Mouse (Mus musculus) layer of hippocampus, adult 8-10 months (tissue): Measurements from ENCODE around the gene Fbrsl1. TPM values are rescaled to one million over a fixed set of nuclear protein-coding genes. Genes with fewer than 3 reads are reported as not detected.

Experiments used
- DNase-seq, 2 experiments: peaks; one replicate each; pipeline ENCODE4 v3.0.0; 2022; ENCODE audit warnings: low spot score in 2 of 2
- total RNA-seq, 4 experiments: library from RNA; stranded (reverse); gene quantifications; 2 replicates each; pipeline ENCODE4 v1.2.4; 2022

Gene Fbrsl1
- 10 to 100 TPM; 64.9 to 81.4 (median 71.7) TPM for total RNA-seq

- DNase-seq: peak; percentile 90 to 94
Observed at GRCm38 (mm10) chr5:110448436-110449134, at the start of gene Fbrsl1. TSS of gene Fbrsl1 (minus strand) at chr5:110448503.

GRCm38 (mm10) chr5:110498071-110498470 lies 49.8 kb upstream of the Fbrsl1 start:
- no peak for DNase-seq

- peak in 1 of 2 experiments; percentile 26 for DNase-seq
Observed at GRCm38 (mm10) chr5:110497556-110497955, 49.3 kb upstream of the Fbrsl1 start.

- no peak for DNase-seq
Observed at GRCm38 (mm10) chr5:110495051-110495450, 46.7 kb upstream of the Fbrsl1 start.

GRCm38 (mm10) chr5:110494396-110494795 lies 46.1 kb upstream of the Fbrsl1 start:
- no peak for DNase-seq

GRCm38 (mm10) chr5:110493785-110494184 lies 45.5 kb upstream of the Fbrsl1 start:
- peak; percentile 31 to 78 for DNase-seq

- no peak for DNase-seq
Observed at GRCm38 (mm10) chr5:110489639-110490038, 41.3 kb upstream of the Fbrsl1 start.

- DNase-seq: no peak
Observed at GRCm38 (mm10) chr5:110487943-110488342, 39.6 kb upstream of the Fbrsl1 start.

GRCm38 (mm10) chr5:110486674-110487334 lies 38.5 kb upstream of the Fbrsl1 start:
- DNase-seq: no peak

- DNase-seq: no peak
Observed at GRCm38 (mm10) chr5:110484711-110485110, 36.4 kb upstream of the Fbrsl1 start.

GRCm38 (mm10) chr5:110479228-110479627 lies 30.9 kb upstream of the Fbrsl1 start:
- DNase-seq: no peak

- DNase-seq: no peak
Observed at GRCm38 (mm10) chr5:110474156-110474555, 25.9 kb upstream of the Fbrsl1 start.

- no peak for DNase-seq
Observed at GRCm38 (mm10) chr5:110472834-110473233, 24.5 kb upstream of the Fbrsl1 start.

GRCm38 (mm10) chr5:110471981-110472476 lies 23.7 kb upstream of the Fbrsl1 start:
- no peak for DNase-seq

- DNase-seq: no peak
Observed at GRCm38 (mm10) chr5:110471285-110471684, 23.0 kb upstream of the Fbrsl1 start.

- DNase-seq: no peak
Observed at GRCm38 (mm10) chr5:110469227-110469925, 21.1 kb upstream of the Fbrsl1 start.

GRCm38 (mm10) chr5:110468296-110468695 lies 20.0 kb upstream of the Fbrsl1 start:
- no peak for DNase-seq

- DNase-seq: no peak
Observed at GRCm38 (mm10) chr5:110467725-110468124, 19.4 kb upstream of the Fbrsl1 start.

- no peak for DNase-seq
Observed at GRCm38 (mm10) chr5:110466531-110467424, 18.5 kb upstream of the Fbrsl1 start.

- no peak for DNase-seq
Observed at GRCm38 (mm10) chr5:110462646-110463045, 14.3 kb upstream of the Fbrsl1 start.

- DNase-seq: peak; percentile 59
Observed at GRCm38 (mm10) chr5:110458936-110459335, 10.6 kb upstream of the Fbrsl1 start.
